Mouse (Mus musculus) megakaryocyte, adult 5-6 weeks (primary cell): ENCODE results near the gene Clcn7. TPM values are rescaled to one million over a fixed set of nuclear protein-coding genes. Genes with fewer than 3 reads are reported as not detected.

ENCODE experiments used
- ATAC-seq: 2 replicates; pipeline ENCODE4 v1.8.0; 2016; ENCODE audit warnings: mild to moderate bottlenecking, inconsistent platforms; ENCODE audit not compliant: poor library complexity, severe bottlenecking
- total RNA-seq, 2 experiments: library from RNA; stranded (forward) in 1 of 2; stranded (reverse) in 1 of 2; fragments of 153-499, 151-499 nt in 1 of 2; fragments of 221-1000, 200-1000 nt in 1 of 2; gene quantifications; 2 replicates each; pipeline versions ENCODE4 v1.2.3 to v1.2.4; 2015 to 2017

Gene Clcn7
- total RNA-seq (2015) (12.3 and 13.1 TPM in 2 replicates), total RNA-seq (2017) (16.6 and 18.3 TPM in 2 replicates)

DNA sequence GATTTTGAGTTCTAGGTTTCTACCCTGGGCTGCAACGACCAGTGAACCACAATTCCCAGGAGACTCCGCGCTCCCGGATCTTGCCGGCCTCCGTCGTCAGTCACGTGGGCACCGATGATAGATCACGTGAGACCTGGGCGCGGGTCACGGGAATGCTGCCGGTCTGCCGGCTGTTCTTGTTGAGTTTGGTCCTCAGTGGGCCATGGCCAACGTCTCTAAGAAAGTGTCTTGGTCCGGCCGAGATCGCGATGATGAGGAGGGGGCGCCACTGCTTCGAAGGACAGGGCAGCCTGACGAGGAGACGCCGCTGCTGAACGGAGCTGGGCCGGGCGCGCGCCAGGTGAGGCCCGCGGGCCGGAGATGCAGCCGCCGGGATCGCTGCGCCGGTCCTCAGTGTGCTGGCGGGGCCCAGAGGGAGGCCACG is at the start of gene Clcn7:
TSS of gene Clcn7 (plus strand) at position 117 of the 424 bp plus-strand sequence.
- peak; percentile 89 for ATAC-seq

DNA sequence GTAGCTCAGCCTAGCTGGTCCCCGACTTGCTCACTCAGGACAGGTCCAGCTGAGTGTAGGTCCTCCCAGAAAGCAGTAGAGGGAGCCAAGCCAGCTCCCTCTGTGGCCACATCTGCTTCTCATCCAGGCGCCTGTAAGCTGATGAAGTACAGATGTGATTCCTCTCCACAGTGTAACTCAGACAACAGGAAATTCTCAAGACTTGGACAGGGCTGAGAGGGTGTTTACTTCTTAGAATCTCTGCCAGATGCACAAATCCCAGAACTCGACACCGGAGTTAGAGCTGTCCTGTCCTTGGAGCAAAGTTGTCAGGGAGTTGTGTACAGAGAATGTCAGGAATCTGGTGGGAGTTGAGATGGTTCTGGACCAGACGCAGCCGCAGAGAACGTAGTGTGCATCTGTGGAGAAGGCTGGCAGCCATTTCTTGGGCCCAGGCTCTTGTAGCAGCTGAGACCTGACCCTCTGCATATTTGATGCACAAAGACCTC is 49.7 kb upstream of the Clcn7 start, which contains the start of gene Tmem204:
TSS of gene Tmem204 (minus strand) at position 148 of the 488 bp plus-strand sequence.
- no peak for ATAC-seq

DNA sequence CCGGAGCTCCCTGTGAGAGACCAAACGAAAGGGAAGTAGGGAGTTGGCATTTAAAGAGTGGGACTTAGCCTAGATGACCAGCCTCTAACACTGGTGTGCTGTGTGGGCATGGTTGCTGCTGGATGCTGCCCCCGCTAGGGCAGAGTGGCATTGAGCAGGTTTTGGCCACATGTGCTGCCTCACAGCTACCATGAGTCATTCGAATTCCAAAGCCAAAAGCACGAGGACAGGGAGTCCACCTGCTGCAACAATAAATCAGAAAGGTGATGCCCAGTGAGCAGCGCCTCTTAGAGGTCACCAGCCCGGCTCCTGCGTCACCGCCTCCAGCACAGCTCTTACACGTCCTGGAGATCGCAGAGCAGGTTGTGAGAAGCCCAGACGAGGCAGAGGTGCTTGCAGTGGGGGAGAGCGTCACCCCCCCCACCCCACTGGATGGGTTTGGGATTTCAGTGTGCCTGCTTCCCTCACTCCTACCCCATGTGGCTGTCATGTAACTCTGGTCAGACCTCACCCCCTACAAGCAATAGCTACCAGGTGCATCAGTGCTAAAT is 48.3 kb upstream of the Clcn7 start:
- no peak for ATAC-seq

GRCm38 (mm10) chr17:25086724-25087123 is 46.5 kb upstream of the Clcn7 start:
- no peak for ATAC-seq

GRCm38 (mm10) chr17:25089158-25089557 is 44.0 kb upstream of the Clcn7 start:
- ATAC-seq, result no peak

DNA sequence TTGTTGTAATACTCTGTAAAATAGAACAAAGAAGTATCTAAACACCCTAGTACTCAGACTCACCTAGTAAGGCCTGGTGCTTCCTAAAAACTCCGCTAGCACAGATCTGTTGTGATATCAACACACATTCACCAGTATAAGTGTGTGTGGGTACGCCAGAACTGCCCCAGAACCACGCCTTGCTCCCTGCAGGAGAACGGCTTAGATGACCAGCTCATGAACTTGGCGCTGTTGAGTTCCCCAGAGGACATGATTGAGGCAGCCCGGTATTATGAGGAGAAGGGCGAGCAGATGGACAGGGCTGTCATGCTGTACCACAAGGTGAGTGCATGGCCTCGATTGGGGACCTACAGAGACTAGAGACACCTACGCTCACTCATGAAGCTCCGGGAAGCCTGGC is 42.7 kb upstream of the Clcn7 start:
- ATAC-seq, result no peak

DNA sequence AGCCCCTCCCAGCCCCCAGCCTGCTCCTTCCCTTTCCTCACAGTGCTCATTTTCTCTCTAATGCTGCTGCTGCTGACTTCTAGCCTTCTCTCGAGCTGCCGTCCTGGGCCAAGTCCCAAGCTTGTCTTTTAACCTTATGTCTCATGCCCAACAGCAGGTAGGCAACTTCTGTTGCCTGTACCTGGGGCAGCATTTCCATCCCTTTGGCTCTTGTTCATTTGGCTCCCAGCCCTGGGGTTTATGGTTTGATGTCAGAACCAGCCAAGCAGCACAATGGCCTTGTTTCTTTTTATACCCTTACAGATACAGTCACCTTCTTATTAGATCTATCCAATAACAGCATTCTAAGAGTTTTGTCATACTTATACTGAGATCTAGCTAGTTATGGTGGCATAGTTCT is 37.0 kb upstream of the Clcn7 start:
- no peak for ATAC-seq

- ATAC-seq, result no peak
Observed at GRCm38 (mm10) chr17:25100052-25100451, 33.1 kb upstream of the Clcn7 start.

GRCm38 (mm10) chr17:25101338-25101737 is 31.9 kb upstream of the Clcn7 start:
- ATAC-seq, result no peak

DNA sequence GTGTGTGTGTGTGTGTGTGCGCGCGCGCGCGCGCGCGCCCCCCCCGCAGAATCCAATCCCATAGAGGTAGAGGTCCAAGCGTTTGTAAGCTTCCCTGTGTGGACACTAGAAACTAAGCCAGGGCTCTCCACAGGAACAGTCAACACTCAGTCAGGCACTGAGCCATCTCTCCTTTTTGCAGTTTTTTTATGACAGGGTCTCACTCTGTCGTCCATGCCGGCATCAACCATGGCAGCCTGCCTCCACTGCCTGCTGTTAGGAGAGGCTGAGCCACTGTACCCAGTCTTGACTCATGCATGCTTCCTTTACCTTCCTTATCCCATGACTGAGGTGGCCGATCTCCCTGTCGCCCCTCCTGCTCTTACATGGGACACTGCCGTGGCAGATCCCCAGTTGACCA is 25.4 kb upstream of the Clcn7 start:
- ATAC-seq, result no peak

DNA sequence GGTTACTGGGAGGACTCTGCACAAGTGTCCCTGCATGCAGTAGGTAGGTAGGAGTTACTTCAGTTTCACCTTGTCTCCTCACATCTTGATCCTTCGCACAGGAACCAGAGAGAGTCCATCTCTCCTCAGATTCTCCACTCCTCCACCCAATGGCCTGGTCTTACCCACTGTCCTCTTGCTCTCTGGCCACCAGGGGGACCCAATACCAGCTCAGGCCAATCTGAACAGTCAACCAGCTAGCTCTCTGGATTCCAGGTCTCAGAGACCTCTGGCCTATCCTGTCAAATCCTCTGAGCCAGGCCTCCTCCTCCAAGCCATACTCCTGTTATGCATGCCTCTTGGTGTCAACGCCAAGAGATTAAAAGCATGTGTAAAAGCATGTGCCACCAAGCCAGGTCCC is 23.6 kb upstream of the Clcn7 start:
- ATAC-seq, result no peak

GRCm38 (mm10) chr17:25110590-25110989 is 22.6 kb upstream of the Clcn7 start:
- ATAC-seq, result no peak

GRCm38 (mm10) chr17:25111220-25111619 is 22.0 kb upstream of the Clcn7 start:
- no peak for ATAC-seq

DNA sequence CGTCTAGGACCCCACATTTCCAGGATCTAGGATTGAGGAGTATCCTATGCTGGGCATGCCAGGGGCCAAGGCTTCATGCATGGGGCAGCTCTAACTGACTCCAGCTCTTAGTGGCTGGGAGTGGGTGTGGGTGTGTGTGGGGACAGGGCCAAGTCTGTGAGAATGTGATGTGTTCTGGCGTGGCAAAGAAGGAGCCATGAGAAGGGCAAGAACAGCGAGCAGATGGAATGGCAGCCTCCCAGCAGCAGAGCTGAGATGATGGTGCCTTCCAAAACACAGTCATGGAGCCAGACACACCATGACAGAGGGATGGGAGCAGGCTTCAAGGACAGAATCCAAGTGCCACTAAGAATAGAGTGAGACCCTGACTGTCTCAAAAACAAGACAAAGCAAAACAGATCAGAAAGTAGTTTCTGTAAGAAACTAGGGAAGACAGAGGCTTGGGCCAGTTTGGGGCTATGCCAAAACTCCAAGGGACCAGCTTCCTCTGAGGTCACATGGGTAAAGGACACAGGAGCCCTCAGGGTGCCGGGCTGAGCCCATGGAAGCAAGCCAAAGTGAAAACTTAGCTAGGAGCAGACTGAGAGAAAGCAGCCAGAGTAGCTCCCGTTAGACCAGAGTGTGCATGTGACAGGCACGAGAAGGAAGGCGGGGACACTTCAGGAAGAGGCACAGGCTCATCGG is 21.3 kb upstream of the Clcn7 start:
- no peak for ATAC-seq

GRCm38 (mm10) chr17:25112423-25112810 is 20.8 kb upstream of the Clcn7 start:
- ATAC-seq, result no peak

DNA sequence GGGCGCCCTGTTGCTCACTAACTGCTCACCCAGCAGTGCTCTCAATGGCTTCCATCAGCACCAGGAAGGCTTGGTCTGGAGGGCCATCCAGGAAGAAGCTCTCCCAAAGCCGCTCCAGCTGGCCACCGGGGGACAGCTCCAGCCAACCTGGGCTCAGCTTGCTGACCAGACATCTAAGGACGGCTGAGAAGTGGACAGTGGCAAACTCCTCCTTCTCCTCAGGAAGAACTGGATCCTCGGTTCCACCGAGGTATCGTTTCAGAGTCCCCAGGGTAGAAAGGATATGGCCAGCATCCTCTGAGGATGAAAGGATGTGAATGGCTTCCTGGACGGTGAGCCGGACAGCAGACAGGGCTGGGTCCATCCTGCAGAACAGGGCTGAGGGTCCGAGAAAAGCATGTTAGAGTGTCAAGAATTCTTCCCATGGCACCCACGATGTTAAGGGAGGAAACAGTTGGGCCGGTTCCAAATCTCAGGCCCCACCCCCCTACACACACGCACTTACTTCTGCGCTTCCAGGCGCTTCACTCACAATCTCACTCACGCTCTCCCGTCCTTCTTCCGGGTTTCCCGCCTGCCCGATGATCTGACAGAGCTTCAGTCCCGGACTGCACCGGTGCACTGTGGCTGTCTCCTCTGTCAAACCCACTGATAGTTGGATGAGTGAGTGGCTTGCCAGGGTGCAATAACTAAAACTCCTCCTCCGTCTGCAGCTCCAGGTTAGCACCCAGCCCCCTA is 18.1 kb upstream of the Clcn7 start:
- ATAC-seq, result peak; percentile 28; the same call in 1 of the 2 replicates

DNA sequence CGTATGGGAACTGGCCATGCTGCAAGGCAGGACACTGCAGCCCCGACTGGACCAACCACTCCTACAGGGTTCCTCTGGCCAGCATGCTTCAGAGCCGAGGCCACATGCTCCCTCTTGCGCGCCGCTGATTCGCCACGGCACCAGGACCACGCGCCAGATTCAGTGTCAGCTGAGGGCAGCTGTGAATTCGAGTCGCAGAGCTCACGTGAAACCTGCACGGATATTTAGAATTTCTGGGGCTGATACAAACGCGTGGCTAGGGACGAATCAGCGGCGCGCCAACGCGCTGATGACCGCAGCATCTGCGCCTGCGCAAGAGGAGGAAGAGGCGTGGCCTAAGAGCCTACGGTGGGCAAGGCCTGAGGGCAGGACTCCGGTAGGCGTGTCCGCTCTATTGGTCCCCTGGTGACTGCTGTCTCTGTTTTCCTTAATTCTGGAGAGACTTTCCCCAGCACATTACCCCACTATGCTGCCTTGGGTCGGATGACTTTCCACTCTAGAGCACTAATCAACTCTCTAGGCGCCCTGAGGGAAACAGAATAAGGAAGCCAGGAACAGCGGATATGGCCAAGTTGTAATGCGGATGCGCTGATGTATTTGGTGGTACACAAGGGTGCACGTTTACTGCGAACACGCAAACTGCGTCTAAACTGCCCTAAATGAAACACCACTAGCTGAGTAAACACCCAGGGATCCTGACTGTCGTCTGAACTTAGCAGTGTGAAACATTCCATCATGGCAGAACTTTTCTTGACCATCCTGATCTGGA is 17.3 kb upstream of the Clcn7 start, which contains the start of gene Telo2:
TSS of gene Telo2 (minus strand) at position 304 of the 769 bp plus-strand sequence.
- ATAC-seq, result peak; percentile 92

DNA sequence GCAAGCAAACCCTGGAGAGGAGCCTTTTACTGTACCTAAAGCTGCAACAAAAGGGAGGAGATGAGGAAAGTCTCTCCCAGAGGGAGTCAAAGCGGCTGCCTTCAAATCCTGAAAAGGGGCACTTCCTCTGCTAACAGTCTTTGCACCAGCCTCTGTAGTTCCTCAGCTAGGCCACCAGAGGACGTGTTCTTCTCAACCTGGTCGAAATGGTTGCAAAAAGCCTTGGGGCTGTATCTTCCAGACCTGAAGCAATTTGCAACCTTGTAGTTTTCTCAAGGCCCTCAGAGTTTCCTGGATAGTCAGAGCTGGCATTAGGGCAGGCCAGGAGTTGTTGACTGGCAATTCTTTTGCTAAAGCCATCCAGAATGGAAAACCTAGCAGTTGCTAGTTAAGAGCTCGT is 15.9 kb upstream of the Clcn7 start:
- no peak for ATAC-seq

DNA sequence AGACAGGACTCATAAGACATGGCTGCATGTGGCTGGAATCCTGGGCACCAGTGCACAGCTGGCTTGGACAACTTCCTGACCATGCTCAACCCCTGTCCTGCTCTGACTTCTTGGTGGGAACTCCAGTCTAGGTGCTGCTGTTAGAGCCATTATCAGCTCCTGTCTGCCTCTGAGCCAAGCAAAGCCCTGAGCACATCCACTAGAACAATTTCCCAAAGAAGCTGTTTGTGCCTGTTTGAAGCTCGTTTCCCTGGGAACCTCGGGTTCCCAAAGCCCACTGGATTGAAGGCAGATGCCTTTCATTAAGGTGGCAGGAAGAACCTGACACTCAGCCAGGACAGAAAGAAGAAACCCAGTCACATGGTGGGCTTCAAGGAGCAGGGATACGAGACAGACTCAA is 12.8 kb upstream of the Clcn7 start, which contains the start of gene Ptx4:
TSS of gene Ptx4 (plus strand) at position 355 of the 400 bp plus-strand sequence.
- no peak for ATAC-seq

- peak; percentile 62 for ATAC-seq
Observed at GRCm38 (mm10) chr17:25123979-25124378, 9.2 kb upstream of the Clcn7 start.
